Mouse (Mus musculus) kidney, postnatal 4 days (tissue): ENCODE data around the gene Cgnl1.
A peak's percentile ranks its signal among the peaks of the same experiment; 100 is the strongest.

Experiments
- DNase-seq, 2 experiments: peaks; one replicate each; pipeline ENCODE4 v3.0.0; 2021; ENCODE audit warnings: mixed read lengths in 2 of 2

Cgnl1 gene

GRCm38 (mm10) chr9:71666432-71666831, 105.0 kb downstream of the Cgnl1 start:
- DNase-seq: peak in 1 of 2 experiments; percentile 27

GRCm38 (mm10) chr9:71665493-71665892, 105.9 kb downstream of the Cgnl1 start:
- DNase-seq: no peak

GRCm38 (mm10) chr9:71664855-71665254, 106.5 kb downstream of the Cgnl1 start:
- DNase-seq: no peak

- peak; percentile 62 to 78 for DNase-seq
These were observed 107.8 kb downstream of the Cgnl1 start for GRCm38 (mm10) chr9:71663421-71664217.

GRCm38 (mm10) chr9:71660540-71660939, 110.9 kb downstream of the Cgnl1 start:
- DNase-seq: peak in 1 of 2 experiments; percentile 54

- DNase-seq: no peak
These were observed 111.7 kb downstream of the Cgnl1 start for GRCm38 (mm10) chr9:71659681-71660080.

GRCm38 (mm10) chr9:71657199-71657598, 114.2 kb downstream of the Cgnl1 start:
- no peak for DNase-seq

GRCm38 (mm10) chr9:71654861-71655260, 116.5 kb downstream of the Cgnl1 start:
- DNase-seq: no peak

GRCm38 (mm10) chr9:71646115-71646514, 125.3 kb downstream of the Cgnl1 start:
- DNase-seq: peak; percentile 83 to 85

- no peak for DNase-seq
These were observed 127.8 kb downstream of the Cgnl1 start for GRCm38 (mm10) chr9:71643611-71644010.

GRCm38 (mm10) chr9:71642270-71642669, 129.1 kb downstream of the Cgnl1 start:
- no peak for DNase-seq

GRCm38 (mm10) chr9:71640361-71640927, 131.0 kb downstream of the Cgnl1 start:
- DNase-seq: no peak

- no peak for DNase-seq
These were observed 133.2 kb downstream of the Cgnl1 start for GRCm38 (mm10) chr9:71638198-71638597.

GRCm38 (mm10) chr9:71636854-71637253, 134.5 kb downstream of the Cgnl1 start:
- no peak for DNase-seq

GRCm38 (mm10) chr9:71635627-71636026, 135.8 kb downstream of the Cgnl1 start:
- no peak for DNase-seq

GRCm38 (mm10) chr9:71634916-71635315, 136.5 kb downstream of the Cgnl1 start:
- no peak for DNase-seq

- DNase-seq: no peak
These were observed 142.5 kb downstream of the Cgnl1 start for GRCm38 (mm10) chr9:71628921-71629320.

GRCm38 (mm10) chr9:71628286-71628685, 143.1 kb downstream of the Cgnl1 start:
- no peak for DNase-seq

GRCm38 (mm10) chr9:71625961-71626360, 145.4 kb downstream of the Cgnl1 start:
- DNase-seq: no peak

GRCm38 (mm10) chr9:71624793-71625495, 146.5 kb downstream of the Cgnl1 start:
- peak; percentile 87 to 90 for DNase-seq

GRCm38 (mm10) chr9:71623871-71624569, 147.4 kb downstream of the Cgnl1 start:
- peak; percentile 42 to 67 for DNase-seq

GRCm38 (mm10) chr9:71622593-71622992, 148.8 kb downstream of the Cgnl1 start:
- no peak for DNase-seq

- DNase-seq: no peak
These were observed 149.4 kb downstream of the Cgnl1 start for GRCm38 (mm10) chr9:71621968-71622367.
